Mouse (Mus musculus) lung, postnatal 0 days (tissue): ENCODE data around the gene Mef2d. TPM values are rescaled to one million over a fixed set of nuclear protein-coding genes. Genes with fewer than 3 reads are reported as not detected.

Source experiments
- ATAC-seq: fragments of 200-750 bp; cut with Nextera tagmentation; 2 replicates; pipeline ENCODE4 v1.8.0; 2017; ENCODE audit warnings: moderate library complexity
- DNase-seq: peaks from one replicate; pipeline ENCODE4 v3.0.0-alpha.2; 2016; ENCODE audit warnings: low spot score
- H3K27ac ChIP-seq: fragments of 300-500 bp; sonication (generic); 2 replicates; pipeline ENCODE4 v1.5.1; 2014; ENCODE audit warnings: antibody characterized with exemption, mild to moderate bottlenecking, low read length, mixed read lengths
- H3K27me3 ChIP-seq: fragments of 300-500 bp; sonication (generic); replicated peaks from 2 replicates; pipeline ENCODE4 v1.6.1; 2014; ENCODE audit warnings: low read length, mixed read lengths; ENCODE audit not compliant: insufficient read depth
- H3K36me3 ChIP-seq: fragments of 300-500 bp; sonication (generic); 2 replicates; pipeline ENCODE4 v1.6.1; 2014; ENCODE audit warnings: low read length, mixed read lengths; ENCODE audit not compliant: insufficient read depth
- H3K4me1 ChIP-seq: fragments of 300-500 bp; sonication (generic); 2 replicates; pipeline ENCODE4 v1.6.1; 2014; ENCODE audit warnings: antibody characterized with exemption, low read depth, low read length, mixed read lengths; ENCODE audit not compliant: insufficient read depth
- H3K4me2 ChIP-seq: fragments of 300-500 bp; sonication (generic); replicated peaks from 2 replicates; pipeline ENCODE4 v1.6.1; 2014; ENCODE audit warnings: low read depth, mild to moderate bottlenecking, low read length, moderate library complexity, mixed read lengths
- H3K4me3 ChIP-seq: fragments of 300-500 bp; sonication (generic); 2 replicates; pipeline ENCODE4 v1.5.1; 2014; ENCODE audit warnings: low read depth, low read length
- H3K9ac ChIP-seq: fragments of 300-500 bp; sonication (generic); replicated peaks from 2 replicates; pipeline ENCODE4 v1.6.1; 2014; ENCODE audit warnings: low read depth, mild to moderate bottlenecking
- H3K9me3 ChIP-seq: fragments of 300-500 bp; sonication (generic); 2 replicates; pipeline ENCODE4 v1.6.1; 2016; ENCODE audit warnings: low read length, mixed read lengths
- CTCF ChIP-seq: IDR thresholded peaks from 2 replicates; pipeline ENCODE4 v1.5.1; 2016; ENCODE audit warnings: antibody characterized with exemption, mild to moderate bottlenecking
- EP300 ChIP-seq: IDR thresholded peaks from 2 replicates; pipeline ENCODE4 v1.6.1; 2016; ENCODE audit warnings: antibody characterized with exemption, mild to moderate bottlenecking, control low read depth
- WGBS: fragments of 180-500 bp; shearing (Covaris S2); extraction: QIAGEN DNeasy Blood & Tissue Kit; methylation state at CpG from one replicate; pipeline ENCODE4 v1.1.7; 2014; 5-methylcytosine and 5-hydroxymethylcytosine counted together
- polyA plus RNA-seq: library from polyadenylated mRNA; unstranded; fragments of >200 nt; fragmentation: Nextera tagmentation; extraction: Ambion mirVana; gene quantifications from 2 replicates; pipeline ENCODE4 v1.2.1, GENCODE M21; 2015

Gene Mef2d
- polyA plus RNA-seq, 1 experiment from 2014 or later, result 15.4 TPM

DNA sequence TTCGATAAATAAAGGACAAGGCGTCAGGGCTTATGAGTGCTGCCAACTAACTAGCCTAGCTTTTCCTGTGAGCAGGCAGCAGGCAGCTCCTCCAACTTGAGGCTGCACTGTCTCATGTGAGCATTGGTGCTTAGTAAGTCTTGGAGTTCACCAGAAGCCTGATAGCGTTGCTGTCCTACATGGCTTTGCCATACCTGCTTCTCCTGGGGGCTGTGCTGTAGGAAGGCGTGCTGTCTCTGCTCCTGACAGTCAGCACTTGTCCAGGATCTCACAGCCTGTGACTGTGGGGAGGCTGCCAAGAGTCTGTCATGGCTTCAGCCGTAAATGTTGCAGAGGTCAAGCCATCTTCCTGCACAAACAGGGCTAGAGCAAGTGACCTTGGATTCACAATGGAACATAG, 23.9 kb downstream of the Mef2d start:
- no peaks in the 10 kb centered on the region for H3K4me1 ChIP-seq
- H3K27ac ChIP-seq, result no peak overlapping the region
- H3K27me3 ChIP-seq, result no peaks in the 10 kb centered on the region
- H3K4me3 ChIP-seq, result no peak overlapping the region
- TF ChIP-seq EP300, result no peak
- no peak for TF ChIP-seq CTCF
- DNase-seq (no peak), ATAC-seq (no peak)
- H3K36me3 ChIP-seq, result peaks cover 79% of the 10 kb centered on the region
- WGBS, result 71% methylated on average over 5 of the region's 5 CpGs
- no peak overlapping the region for H3K9ac ChIP-seq
- no peaks in the 10 kb centered on the region for H3K9me3 ChIP-seq
- no peak overlapping the region for H3K4me2 ChIP-seq

DNA sequence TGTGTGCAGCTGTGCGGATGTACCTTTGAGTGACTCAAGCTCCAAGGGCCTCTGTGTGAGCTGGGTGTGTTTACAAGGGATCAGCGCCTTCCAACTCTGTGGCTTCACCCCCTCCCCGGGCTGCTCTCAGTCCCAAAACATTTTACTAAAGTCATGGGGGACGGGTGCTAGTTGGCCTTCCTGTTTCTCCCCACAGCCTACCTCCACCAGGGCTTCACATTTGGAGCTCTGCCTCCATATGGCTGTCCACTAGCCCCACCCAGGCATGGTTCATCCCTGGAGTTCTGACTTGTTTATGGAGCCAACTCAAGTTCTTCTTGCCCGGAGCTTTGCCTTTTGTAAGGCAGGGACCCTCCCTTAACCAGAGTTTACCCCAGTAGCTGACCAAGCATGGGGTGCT, 28.2 kb downstream of the Mef2d start:
- Histone ChIP-seq H3K27ac (no peak overlapping the region), H3K4me3 (no peak overlapping the region), H3K9ac (no peak overlapping the region), H3K4me2 (no peak overlapping the region), H3K4me1 (no peaks in the 10 kb centered on the region), H3K36me3 (peaks cover 39% of the 10 kb centered on the region), H3K9me3 (no peaks in the 10 kb centered on the region), H3K27me3 (no peaks in the 10 kb centered on the region)
- DNase-seq, result no peak
- no peak for TF ChIP-seq CTCF
- TF ChIP-seq EP300, result no peak
- no peak for ATAC-seq
- WGBS, result 80% methylated on average over 5 of the region's 5 CpGs

DNA sequence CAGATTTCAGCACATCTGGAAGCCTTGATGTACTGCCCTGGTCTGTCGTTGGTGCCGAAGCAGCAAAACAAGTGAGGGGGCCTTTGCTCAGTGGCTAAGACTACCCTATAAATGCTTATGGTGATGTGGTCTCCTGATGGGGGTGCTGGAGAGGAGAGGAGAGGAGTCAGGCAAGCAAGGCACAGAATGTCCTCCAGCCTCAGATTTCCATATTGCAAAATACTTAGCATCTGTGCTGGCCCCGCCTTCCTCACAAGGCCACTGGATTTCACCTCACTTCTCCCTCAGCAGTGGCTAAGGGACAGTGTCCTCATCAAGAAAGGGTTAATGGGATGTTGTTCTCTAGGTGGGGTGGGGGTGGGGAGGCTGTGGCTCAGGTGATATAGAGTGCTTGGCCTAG, 30.3 kb downstream of the Mef2d start:
- 0 out of 2 replicates have a peak, but pooled peaks have one; percentile 9 for TF ChIP-seq EP300
- no peak for TF ChIP-seq CTCF
- Histone ChIP-seq H3K36me3 (peaks cover 29% of the 10 kb centered on the region), H3K27me3 (no peaks in the 10 kb centered on the region), H3K4me1 (no peaks in the 10 kb centered on the region; the same call in 1 of the 2 replicates), H3K9ac (no peak overlapping the region), H3K9me3 (no peaks in the 10 kb centered on the region), H3K27ac (no peak overlapping the region), H3K4me2 (no peak overlapping the region), H3K4me3 (no peak overlapping the region)
- WGBS, result 88% methylated on average over 3 of the region's 3 CpGs
- ATAC-seq (0 out of 2 replicates have a peak, but pooled peaks have one; percentile 10), DNase-seq (peak; percentile 62)

DNA sequence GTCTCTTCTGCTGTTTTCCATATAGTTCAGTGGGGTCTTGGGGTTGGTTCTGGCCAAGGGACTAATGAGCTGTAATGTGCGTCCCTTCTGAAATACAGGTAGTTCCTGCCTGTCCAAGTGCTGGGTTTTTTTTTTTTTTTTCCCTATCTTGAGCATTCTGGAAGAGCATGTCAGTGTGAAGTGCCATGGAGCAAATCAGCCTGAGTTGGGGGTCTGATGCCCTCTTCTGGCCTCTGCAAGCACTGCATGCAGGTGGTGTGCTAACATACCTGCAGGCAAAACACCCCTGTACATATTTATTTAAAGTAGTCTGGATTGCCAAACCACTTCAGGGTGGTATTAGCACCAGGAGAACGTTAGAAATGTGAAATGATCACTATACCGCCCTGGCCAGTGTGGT, 31.2 kb downstream of the Mef2d start:
- 43% methylated on average over 3 of the region's 3 CpGs for WGBS

DNA sequence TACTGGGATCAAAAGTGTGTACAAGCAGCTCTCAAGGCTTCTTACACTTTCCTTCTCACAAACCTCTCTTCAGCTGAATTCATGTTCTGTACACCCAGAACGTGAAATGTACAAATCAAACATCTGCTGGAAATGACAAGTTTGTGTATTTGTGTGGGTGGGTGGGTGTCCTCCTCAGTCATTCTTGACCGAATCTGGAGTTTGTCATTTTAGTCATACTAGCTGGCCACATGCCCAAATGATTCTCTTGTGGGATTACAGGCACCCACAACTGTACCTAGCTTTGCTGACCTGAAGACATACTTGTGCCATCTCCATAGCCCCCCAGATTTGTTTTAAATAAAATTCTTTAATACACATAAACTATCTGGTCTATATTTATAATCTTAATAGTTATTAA, 32.7 kb downstream of the Mef2d start:
- TF ChIP-seq CTCF (no peak), EP300 (no peak)
- 56% methylated on average over 2 of the region's 2 CpGs for WGBS
- ATAC-seq (no peak), DNase-seq (no peak)
- H3K4me2 ChIP-seq, result no peak overlapping the region
- no peaks in the 10 kb centered on the region; the same call in 1 of the 2 replicates for H3K4me1 ChIP-seq
- no peak overlapping the region for H3K4me3 ChIP-seq
- peaks cover 10% of the 10 kb centered on the region for H3K36me3 ChIP-seq
- no peak overlapping the region for H3K9ac ChIP-seq
- H3K9me3 ChIP-seq, result no peaks in the 10 kb centered on the region
- H3K27ac ChIP-seq, result no peak overlapping the region
- H3K27me3 ChIP-seq, result no peaks in the 10 kb centered on the region

More for the DNA sequence above, 31.2 kb downstream of the Mef2d start:
- Histone ChIP-seq H3K27me3 (no peaks in the 10 kb centered on the region), H3K4me2 (no peak overlapping the region), H3K9me3 (no peaks in the 10 kb centered on the region), H3K27ac (no peak overlapping the region), H3K4me3 (no peak overlapping the region), H3K9ac (no peak overlapping the region), H3K4me1 (no peaks in the 10 kb centered on the region; the same call in 1 of the 2 replicates), H3K36me3 (peaks cover 19% of the 10 kb centered on the region)
- DNase-seq, result peak; percentile 78
- TF ChIP-seq CTCF (peak; percentile 83), EP300 (no peak)
- no peak for ATAC-seq

DNA sequence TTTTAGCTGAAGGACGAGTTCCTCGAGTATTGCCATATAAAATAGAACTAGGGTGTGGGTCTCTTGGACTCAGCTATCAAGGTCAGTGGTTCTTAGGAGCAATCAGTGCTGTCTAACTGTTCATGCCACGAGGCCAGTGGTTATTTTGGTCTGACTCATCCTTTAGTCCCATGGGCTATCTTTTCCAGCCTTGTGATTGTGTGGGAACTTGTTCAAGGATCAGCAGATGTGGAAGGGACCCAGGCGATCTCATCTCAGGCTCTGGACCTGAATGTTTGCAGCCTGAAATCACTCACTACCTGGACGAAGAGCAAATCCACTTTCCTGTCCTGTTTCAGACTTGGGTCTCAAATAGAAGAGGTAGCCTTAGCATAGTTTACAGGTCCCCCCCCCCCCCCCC, 34.9 kb downstream of the Mef2d start:
- 54% methylated on average over 5 of the region's 5 CpGs for WGBS

More for the DNA sequence above, 34.9 kb downstream of the Mef2d start:
- Histone ChIP-seq H3K9ac (peak overlapping the region; percentile 43; the same call in 1 of the 2 replicates), H3K4me1 (no peaks in the 10 kb centered on the region; the same call in 1 of the 2 replicates), H3K4me2 (peak overlapping the region; percentile 52), H3K9me3 (no peaks in the 10 kb centered on the region), H3K4me3 (peak overlapping the region; percentile 46), H3K36me3 (no peaks in the 10 kb centered on the region), H3K27me3 (no peaks in the 10 kb centered on the region), H3K27ac (peak overlapping the region; percentile 97)
- TF ChIP-seq EP300 (no peak), CTCF (no peak)
- ATAC-seq, result no peak
- DNase-seq, result peak; percentile 56
